Comparison of ENCODE assay signal across 19 mouse cellular contexts in the genomic region with DNA sequence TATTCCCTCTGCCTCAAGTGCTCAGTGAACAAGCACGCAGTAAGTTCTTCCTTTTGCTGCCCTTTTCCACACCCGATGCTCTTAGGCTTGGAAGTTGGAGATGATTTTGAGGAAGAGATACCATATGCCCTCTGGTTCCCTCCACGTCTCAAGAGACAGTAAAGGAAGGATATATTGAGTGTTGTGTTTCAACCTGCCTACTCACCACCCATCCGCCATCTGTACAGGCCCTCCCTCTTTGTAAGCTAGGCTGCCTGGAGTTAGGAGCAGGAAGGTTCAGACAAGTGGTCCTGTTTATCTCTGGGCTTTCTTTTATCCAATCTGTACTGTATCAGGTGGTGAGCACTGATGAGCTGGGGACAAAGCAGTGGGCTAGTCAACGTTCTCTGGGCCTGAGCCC. TPM values are rescaled to one million over a fixed set of nuclear protein-coding genes. Genes with fewer than 3 reads are reported as not detected.
A peak's percentile ranks its signal among the peaks of the same experiment; 100 is the strongest.
DNase-seq lines count a peak whose midpoint lies in the region; ATAC-seq and TF ChIP-seq lines count a peak whose summit lies in the region.
"Had no signal": no experiment of that assay in that cellular context is flagged by ENCODE, and none has a peak within 500 bp of the region (broad histone marks: within the 10 kb centered on the region; RNA-seq: fewer than 3 reads in every experiment).

No protein-coding gene starts in this region.

- in situ Hi-C loops in CH12.LX (cut with MboI; ENCODE audit: low pct_ligation_motif_present, low pct_unique_long_range_greater_than_20kb, low sequenced_read_pairs) = no loop called here

- H3K4me1 ChIP-seq in cerebellum, adult 2 months (ENCODE audit: control insufficient read depth, insufficient read depth, low read length) = peaks cover 62% of the 10 kb centered on the region
- peaks cover 62% of the 10 kb centered on the region for H3K4me1 ChIP-seq in kidney, adult 2 months (ENCODE audit: control insufficient read depth, insufficient read depth, low read length)
- peaks cover 73 to 94% of the 10 kb centered on the region in 2 experiments for H3K4me1 ChIP-seq in CH12.LX (ENCODE audit: control insufficient read depth in 1 of 2, insufficient read depth in 2 of 2)
- peaks cover 52 to 68% of the 10 kb centered on the region in 2 experiments for H3K4me1 ChIP-seq in liver, embryonic 14.5 days (replicated peaks; ENCODE audit: control insufficient read depth in 2 of 2, insufficient read depth in 2 of 2, low read length in 1 of 2)

- H3K4me2 ChIP-seq in CH12.LX (ENCODE audit: insufficient read depth, low read depth, poor library complexity, severe bottlenecking) = no peak overlapping the region
- H3K4me2 ChIP-seq in liver, embryonic 14.5 days (ENCODE audit: low read depth) = no peak overlapping the region
- H3K4me2 ChIP-seq: forebrain, embryonic 13.5 days; hindbrain, embryonic 14.5 days; limb, embryonic 13.5 days; neural tube, embryonic 12.5 days had no signal

- H3K27ac ChIP-seq in cerebellum, adult 2 months (ENCODE audit: insufficient read depth, low read length) = peak overlapping the region; percentile 59
- H3K27ac ChIP-seq in kidney, adult 2 months (ENCODE audit: insufficient read depth, low read depth, low read length) = peak overlapping the region; percentile 67
- peak overlapping the region; percentile 32 for H3K27ac ChIP-seq in CH12.LX (ENCODE audit: insufficient read depth, low read depth)
- H3K27ac ChIP-seq in liver, embryonic 14.5 days = peak overlapping the region; percentile 40
- H3K27ac ChIP-seq: forebrain, embryonic 13.5 days; hindbrain, embryonic 14.5 days; limb, embryonic 13.5 days; neural tube, embryonic 12.5 days; stomach, postnatal 0 days had no signal

- 47% methylated on average over 5 of the region's 5 CpGs for WGBS in cerebellum, adult 2 months
- WGBS in kidney, adult 2 months = 77% methylated on average over 5 of the region's 5 CpGs
- WGBS in liver, embryonic 14.5 days (ENCODE audit: insufficient replicate concordance) = 53% methylated on average over 5 of the region's 5 CpGs

- dilution Hi-C loops in CH12.LX (cut with MboI; ENCODE audit: extremely low pct_ligation_motif_present, extremely low pct_unique_long_range_greater_than_20kb, low sequenced_read_pairs) = no loop called here

- peaks cover 93% of the 10 kb centered on the region for H3K79me2 ChIP-seq in CH12.LX (replicated peaks; ENCODE audit: control insufficient read depth, extremely low read depth, insufficient read depth, poor library complexity, severe bottlenecking)

- no peak for TF ChIP-seq CTCF in cerebellum, adult 2 months (IDR thresholded peaks at IDR 0.05; ENCODE audit: borderline replicate concordance, insufficient read depth, low read depth, low read length)
- TF ChIP-seq CTCF in kidney, adult 2 months (conservative IDR thresholded peaks at IDR 0.05; ENCODE audit: insufficient read depth, insufficient read length, low read depth, low read length) = no peak
- TF ChIP-seq CTCF in CH12.LX (conservative IDR thresholded peaks at IDR 0.05 in 1 of 2, IDR thresholded peaks at IDR 0.05 in 1 of 2; ENCODE audit: low read depth in 2 of 2, low read length in 2 of 2) = no peak
- TF ChIP-seq CTCF in liver, embryonic 14.5 days (IDR thresholded peaks at IDR 0.05; ENCODE audit: low read depth) = no peak

- TF ChIP-seq EP300 in CH12.LX (IDR thresholded peaks at IDR 0.05; ENCODE audit: low read length) = no peak
- no peak for TF ChIP-seq EP300 in liver, embryonic 14.5 days (IDR thresholded peaks at IDR 0.05; ENCODE audit: low read depth)

- no peak for DNase-seq in cerebellum, adult 2 months
- no peak for DNase-seq in cerebellum, postnatal 14 days
- DNase-seq in kidney, adult 2 months = no peak
- no peak for DNase-seq in kidney, postnatal 14 days
- DNase-seq in CH12.LX (ENCODE audit: extremely low read depth) = no peak
- DNase-seq in liver, embryonic 14.5 days (ENCODE audit: low read depth in 3 of 3, low spot score in 3 of 3) = no peak
- DNase-seq in right cerebral cortex, postnatal 25 days = no peak
- DNase-seq: adrenal gland, adult 8-10 months; cerebellum, adult 9-10 months; heart, postnatal 10 days; right cerebral cortex, postnatal 14 days had no signal

- no peak overlapping the region for H3K9ac ChIP-seq in CH12.LX (ENCODE audit: insufficient read depth, low read depth)
- no peak overlapping the region for H3K9ac ChIP-seq in liver, embryonic 14.5 days (replicated peaks)
- H3K9ac ChIP-seq: forebrain, embryonic 13.5 days; hindbrain, embryonic 14.5 days; limb, embryonic 13.5 days; neural tube, embryonic 12.5 days had no signal

- ATAC-seq in liver, embryonic 14.5 days (ENCODE audit: insufficient read depth) = no peak
- no peak for ATAC-seq in CD4-positive, CD25-positive, alpha-beta regulatory T cell, adult 4 months
- ATAC-seq: forebrain, embryonic 13.5 days; intestine, postnatal 0 days had no signal

- H3K27me3 ChIP-seq in cerebellum, adult 2 months (ENCODE audit: control insufficient read depth, insufficient read depth, low read length) = no peaks in the 10 kb centered on the region
- no peaks in the 10 kb centered on the region for H3K27me3 ChIP-seq in kidney, adult 2 months (replicated peaks; ENCODE audit: control insufficient read depth, insufficient read depth, low read length)
- H3K27me3 ChIP-seq in CH12.LX (replicated peaks) = no peaks in the 10 kb centered on the region
- no peaks in the 10 kb centered on the region for H3K27me3 ChIP-seq in liver, embryonic 14.5 days (ENCODE audit: control insufficient read depth, insufficient read depth, low read length)
- H3K27me3 ChIP-seq: forebrain, embryonic 13.5 days; limb, embryonic 13.5 days; neural tube, embryonic 12.5 days had no signal

- H3K4me3 ChIP-seq in cerebellum, adult 2 months (replicated peaks; ENCODE audit: insufficient read depth, low read depth, low read length) = no peak overlapping the region
- H3K4me3 ChIP-seq in kidney, adult 2 months (ENCODE audit: insufficient read depth, low read depth, low read length) = no peak overlapping the region
- no peak overlapping the region for H3K4me3 ChIP-seq in CH12.LX (replicated peaks in 1 of 3; ENCODE audit: low read depth in 2 of 3, low read length in 2 of 3, poor library complexity in 1 of 3)
- no peak overlapping the region for H3K4me3 ChIP-seq in liver, embryonic 14.5 days (ENCODE audit: insufficient read depth in 1 of 2, low read depth in 2 of 2, low read length in 2 of 2)
- H3K4me3 ChIP-seq: forebrain, embryonic 13.5 days; limb, embryonic 13.5 days; neural tube, embryonic 12.5 days had no signal

- TF ChIP-seq POLR2A in cerebellum, adult 2 months (IDR thresholded peaks at IDR 0.05; ENCODE audit: borderline replicate concordance, insufficient read depth, low read length) = no peak
- TF ChIP-seq POLR2A in kidney, adult 2 months (IDR thresholded peaks at IDR 0.05; ENCODE audit: low read depth, low read length) = no peak
- TF ChIP-seq POLR2A in CH12.LX (IDR thresholded peaks at IDR 0.05; ENCODE audit: low read depth, low read length) = no peak

- no peak for TF ChIP-seq RAD21 in CH12.LX (IDR thresholded peaks at IDR 0.05; ENCODE audit: low read depth, low read length)

- no peaks in the 10 kb centered on the region; the same call in 1 of the 2 replicates for H3K36me3 ChIP-seq in kidney, adult 2 months (ENCODE audit: control insufficient read depth, insufficient read depth, low read length)
- H3K36me3 ChIP-seq in CH12.LX (replicated peaks in 1 of 2; ENCODE audit: control insufficient read depth in 1 of 2, insufficient read depth in 1 of 2, low read length in 1 of 2) = peaks cover 29 to 55% of the 10 kb centered on the region in 2 experiments
- H3K36me3 ChIP-seq in liver, embryonic 14.5 days (replicated peaks; ENCODE audit: control insufficient read depth, insufficient read depth, low read depth) = peaks cover 10% of the 10 kb centered on the region
- H3K36me3 ChIP-seq: neural tube, embryonic 12.5 days had no signal

- H3K9me3 ChIP-seq in CH12.LX (replicated peaks; ENCODE audit: low read length) = no peaks in the 10 kb centered on the region
- no peaks in the 10 kb centered on the region for H3K9me3 ChIP-seq in liver, embryonic 14.5 days (ENCODE audit: control insufficient read depth, low read length)
- H3K9me3 ChIP-seq: forebrain, embryonic 13.5 days; limb, embryonic 13.5 days; neural tube, embryonic 12.5 days had no signal

RNA-seq across cellular contexts. Expression of gene Bcl2l1, which starts 38.1 kb away (rescaled TPM):
- 141 and 142 TPM in 2 replicates for polyA plus RNA-seq in cerebellum, adult 2 months (2012; rRNA removed)
- 126 and 129 TPM in 2 replicates for polyA plus RNA-seq in kidney, adult 2 months (2012; rRNA removed)
- total RNA-seq in CH12.LX (2012; rRNA removed) (47.7 and 80.3 TPM in 2 replicates), CH12.LX (2014; rRNA removed) (13.7 and 21.3 TPM in 2 replicates)
- 33.2 and 34.5 TPM in 2 replicates for polyA plus RNA-seq in CH12.LX (2012; ENCODE audit: insufficient read length, low read depth)
- 72.2 and 81.6 TPM in 2 replicates for polyA plus RNA-seq in liver, embryonic 14.5 days (2012; rRNA removed)
- polyA plus RNA-seq in liver, embryonic 14.5 days (2014; fragmentation: Nextera tagmentation; extraction: Ambion mirVana) = 172 and 186 TPM in 2 replicates
- polyA plus RNA-seq in CD4-positive, CD25-positive, alpha-beta regulatory T cell, adult 4 months (2017; shearing (Covaris generic)) = 10 to 100 TPM; 55.5 to 75.0 TPM

RNA-seq across cellular contexts. Expression of gene Cox4i2, which starts 39.4 kb away (rescaled TPM):
- 9.2 and 9.7 TPM in 2 replicates for polyA plus RNA-seq in cerebellum, adult 2 months (2012; rRNA removed)
- polyA plus RNA-seq in kidney, adult 2 months (2012; rRNA removed) = 2.9 and 3.1 TPM in 2 replicates
- total RNA-seq in CH12.LX (2012; rRNA removed) (not detected in 2 replicates), CH12.LX (2014; rRNA removed) (not detected in 2 replicates)
- polyA plus RNA-seq in CH12.LX (2012; ENCODE audit: insufficient read length, low read depth) = not detected in 2 replicates
- 0.51 and 0.92 TPM in 2 replicates for polyA plus RNA-seq in liver, embryonic 14.5 days (2012; rRNA removed)
- polyA plus RNA-seq in liver, embryonic 14.5 days (2014; fragmentation: Nextera tagmentation; extraction: Ambion mirVana) = 0.47 and 0.51 TPM in 2 replicates
- polyA plus RNA-seq in CD4-positive, CD25-positive, alpha-beta regulatory T cell, adult 4 months (2017; shearing (Covaris generic)) = under 1 TPM in 1 of 2 experiments, not detected in 1; 0.46 TPM
- total RNA-seq: monocyte, adult 5-6 weeks had no signal

RNA-seq across cellular contexts. Expression of gene Tpx2, which starts 54.4 kb away (rescaled TPM):
- polyA plus RNA-seq in cerebellum, adult 2 months (2012; rRNA removed) = 1.2 TPM in 2 replicates
- 0.22 and 0.39 TPM in 2 replicates for polyA plus RNA-seq in kidney, adult 2 months (2012; rRNA removed)
- total RNA-seq in CH12.LX (2012; rRNA removed) = 66.1 and 70.9 TPM in 2 replicates
- total RNA-seq in CH12.LX (2014; rRNA removed) = 98.0 and 105 TPM in 2 replicates
- 123 and 127 TPM in 2 replicates for polyA plus RNA-seq in CH12.LX (2012; ENCODE audit: insufficient read length, low read depth)
- 25.1 and 47.1 TPM in 2 replicates for polyA plus RNA-seq in liver, embryonic 14.5 days (2012; rRNA removed)
- 80.9 and 82.6 TPM in 2 replicates for polyA plus RNA-seq in liver, embryonic 14.5 days (2014; fragmentation: Nextera tagmentation; extraction: Ambion mirVana)
- polyA plus RNA-seq in CD4-positive, CD25-positive, alpha-beta regulatory T cell, adult 4 months (2017; shearing (Covaris generic)) = 1 to 10 TPM; 4.0 to 9.7 TPM

RNA-seq across cellular contexts. Expression of gene Id1, which starts 57.3 kb away (rescaled TPM):
- 63.8 and 68.7 TPM in 2 replicates for polyA plus RNA-seq in cerebellum, adult 2 months (2012; rRNA removed)
- 156 and 235 TPM in 2 replicates for polyA plus RNA-seq in kidney, adult 2 months (2012; rRNA removed)
- total RNA-seq in CH12.LX (2012; rRNA removed) = 0.38 and 0.93 TPM in 2 replicates
- not detected in 2 replicates for total RNA-seq in CH12.LX (2014; rRNA removed)
- not detected in 2 replicates for polyA plus RNA-seq in CH12.LX (2012; ENCODE audit: insufficient read length, low read depth)
- polyA plus RNA-seq in liver, embryonic 14.5 days (2012; rRNA removed) = 45.6 and 50.6 TPM in 2 replicates
- polyA plus RNA-seq in liver, embryonic 14.5 days (2014; fragmentation: Nextera tagmentation; extraction: Ambion mirVana) = 20.7 and 22.6 TPM in 2 replicates
- under 1 TPM; 0.75 to 0.82 TPM for polyA plus RNA-seq in CD4-positive, CD25-positive, alpha-beta regulatory T cell, adult 4 months (2017; shearing (Covaris generic))
